Mouse (Mus musculus): ENCODE measurements around the gene Gucd1. TPM values are rescaled to one million over a fixed set of nuclear protein-coding genes. Genes with fewer than 3 reads are reported as not detected.

Gene Gucd1
- 17.1 TPM for polyA plus RNA-seq (2015; fragmentation: Illumina TruSeq; extraction: RNeasy Lipid Tissue Mini Kit (QIAGEN cat#74804); ENCODE audit: insufficient read depth, low read depth, low replicate concordance)

DNA sequence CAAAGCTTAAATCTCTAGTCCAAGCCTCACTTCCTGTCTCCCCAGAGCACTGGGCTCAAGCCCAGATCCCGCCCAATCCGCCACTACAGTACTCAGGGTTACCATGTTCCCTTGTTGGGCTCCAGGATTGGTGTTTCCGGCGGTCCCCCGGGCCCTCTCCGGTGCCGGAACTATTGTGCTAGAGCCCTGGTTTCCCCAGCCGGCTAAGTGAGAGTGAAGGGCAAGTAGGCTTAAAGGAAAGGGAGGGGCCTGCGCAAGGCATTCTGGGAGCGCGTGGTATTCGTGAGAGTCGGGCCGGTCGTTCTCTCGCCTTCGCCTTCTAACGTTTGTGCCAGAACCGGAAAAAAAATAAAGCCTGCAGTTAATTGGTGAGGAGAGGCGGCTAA is at the start of gene Gucd1:
Gucd1 (minus strand) TSS at position 215 of the 386 bp plus-strand sequence.

DNA sequence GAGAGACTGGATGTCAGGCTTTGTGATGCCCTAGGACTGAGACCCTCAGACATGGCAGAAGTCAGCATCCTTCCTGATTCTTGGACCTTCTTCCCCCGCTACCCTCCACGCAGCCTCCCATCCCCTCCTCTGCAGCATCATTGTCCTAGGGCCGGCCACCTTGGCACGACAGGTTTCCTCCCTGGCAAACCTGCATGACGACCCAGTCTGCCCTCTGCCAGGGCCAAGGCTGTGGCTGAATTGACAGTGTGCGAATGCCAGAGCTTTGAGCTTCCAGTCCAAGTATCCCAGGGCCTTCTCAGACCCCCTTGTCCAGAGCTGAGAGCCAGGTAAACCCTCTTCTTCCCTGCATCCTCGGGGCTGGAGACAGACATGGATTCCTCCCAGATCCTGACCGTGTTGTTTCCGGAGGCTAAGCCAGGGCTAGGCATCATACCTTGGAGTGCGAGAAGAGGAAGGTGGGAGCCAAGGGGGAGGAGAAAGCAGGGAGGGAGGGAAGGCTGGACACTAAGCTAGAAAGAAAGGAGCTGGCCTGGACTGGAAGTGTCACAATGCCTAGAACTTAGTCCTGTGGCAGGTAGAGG is 43.4 kb upstream of the Gucd1 start, which contains the start of gene Ggt1:
Ggt1 (plus strand) TSS at position 534 of the 584 bp plus-strand sequence.

DNA sequence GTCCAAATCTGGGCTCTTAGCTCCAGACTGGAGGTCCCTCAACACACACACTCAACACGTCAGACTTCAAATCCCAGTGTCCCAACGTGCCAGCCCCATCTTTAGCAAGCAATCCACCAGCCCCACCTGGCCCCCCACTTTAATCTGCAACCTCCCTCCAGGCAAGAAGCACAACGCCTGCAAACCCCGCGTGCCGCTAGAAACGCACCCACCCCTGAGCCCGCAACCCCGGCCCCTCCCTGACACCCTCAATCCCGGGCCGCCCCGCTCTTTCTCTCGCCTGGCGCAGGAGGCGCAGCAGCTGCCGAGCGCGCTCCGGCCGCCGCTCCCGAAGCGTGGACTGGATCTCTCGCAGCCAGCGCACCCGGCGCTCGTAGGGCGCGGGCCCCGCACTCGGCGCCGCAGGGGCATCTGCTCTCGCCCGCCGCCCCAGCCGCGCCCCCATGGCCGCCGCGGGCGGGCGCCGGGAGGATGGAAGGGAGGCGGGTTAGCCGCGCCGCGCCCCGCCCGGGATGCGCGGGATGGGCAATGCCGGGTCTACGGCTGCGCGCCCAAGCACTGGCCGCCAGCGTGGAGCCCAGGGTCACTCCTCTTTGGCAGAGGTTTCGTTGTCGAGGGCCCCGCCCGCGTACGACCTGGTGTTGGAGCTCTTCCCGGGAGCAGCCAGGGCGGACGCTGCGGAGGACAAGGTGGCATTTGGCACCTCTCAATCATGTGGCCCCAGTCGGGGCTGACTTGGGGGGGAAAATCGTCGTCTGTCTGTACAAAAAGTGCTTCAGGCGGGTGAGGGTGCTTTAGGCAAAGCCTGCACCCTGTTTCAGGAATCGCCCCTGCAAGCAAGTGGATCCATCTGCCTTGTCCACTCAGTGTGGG is 42.1 kb upstream of the Gucd1 start, which contains the start of gene Lrrc75b:
Lrrc75b (minus strand) TSS at position 655 of the 873 bp plus-strand sequence.

DNA sequence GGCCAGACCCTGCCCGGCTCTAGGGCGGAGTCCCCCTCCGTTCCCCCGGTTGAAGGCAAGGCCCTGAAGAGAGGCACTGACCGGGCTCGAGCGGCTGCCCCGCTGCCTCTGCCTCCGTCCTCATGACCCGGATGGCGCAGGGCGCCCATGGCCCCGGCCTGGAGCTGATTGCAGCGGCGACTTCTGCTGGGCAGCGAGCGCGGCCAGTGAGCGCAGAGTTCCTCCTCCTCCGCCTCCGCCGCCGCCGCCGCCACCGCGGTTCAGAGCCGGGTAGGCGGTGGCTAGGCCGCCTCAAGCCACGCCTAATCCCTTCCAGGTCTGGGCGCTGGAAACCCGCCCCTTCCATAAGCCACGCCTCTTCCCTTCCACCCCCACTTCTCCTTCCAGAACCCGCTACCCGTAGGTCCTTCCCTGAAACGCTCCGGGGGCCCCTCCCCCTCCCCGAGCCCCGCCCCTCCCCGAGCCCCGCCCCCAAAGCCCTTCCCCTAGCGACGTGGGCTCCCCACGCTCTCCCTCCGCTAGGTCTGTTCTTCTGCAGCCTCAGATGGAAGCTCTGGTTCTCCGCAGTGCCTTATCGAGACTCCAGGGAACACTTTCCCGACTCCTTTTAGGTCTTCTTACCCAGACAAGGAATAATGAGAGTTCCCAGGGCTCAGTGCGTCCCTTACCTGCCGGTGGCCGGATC is 557 bp downstream of the Gucd1 start, which contains the start of gene Snrpd3:
Snrpd3 (plus strand) TSS at position 479 of the 685 bp plus-strand sequence.

DNA sequence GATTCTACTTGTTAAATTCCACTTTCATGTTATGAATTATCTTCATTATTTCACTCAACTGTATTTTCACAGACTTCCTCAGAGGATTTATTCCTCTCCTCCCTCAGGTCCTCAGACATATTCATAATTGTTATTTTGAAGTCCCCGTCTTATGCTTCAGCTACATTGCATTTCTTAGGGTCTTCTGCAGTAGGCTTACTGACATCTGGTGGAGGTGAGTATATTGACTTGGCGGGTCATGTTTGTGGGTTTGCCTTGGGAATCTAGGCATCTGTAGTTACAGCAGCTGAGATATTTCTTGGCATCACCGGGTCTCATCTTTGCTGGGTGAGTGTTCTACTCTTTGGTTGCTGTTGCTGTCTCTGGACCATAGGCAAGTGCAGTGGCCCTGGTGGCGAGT is 116.8 kb downstream of the Gucd1 start, which contains the start of gene Upb1:
Upb1 (plus strand) TSS at position 158 of the 400 bp plus-strand sequence.

DNA sequence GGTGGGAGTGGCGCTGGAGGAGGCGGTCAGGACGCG is 201.1 kb downstream of the Gucd1 start, which contains the start of gene Adora2a:
Adora2a (plus strand) TSS at position 6 of the 36 bp plus-strand sequence.

Other genes with a start within 250 kb of the Gucd1 start
- 0.52 TPM for gene Adora2a, start 201.1 kb downstream of the Gucd1 start, polyA plus RNA-seq (2015; fragmentation: Illumina TruSeq; extraction: RNeasy Lipid Tissue Mini Kit (QIAGEN cat#74804); ENCODE audit: insufficient read depth, low read depth, low replicate concordance)
- gene Upb1, start 116.9 kb downstream of the Gucd1 start, polyA plus RNA-seq (2015; fragmentation: Illumina TruSeq; extraction: RNeasy Lipid Tissue Mini Kit (QIAGEN cat#74804); ENCODE audit: insufficient read depth, low read depth, low replicate concordance), result 3.7 TPM
- gene Snrpd3, start 421 bp downstream of the Gucd1 start, polyA plus RNA-seq (2015; fragmentation: Illumina TruSeq; extraction: RNeasy Lipid Tissue Mini Kit (QIAGEN cat#74804); ENCODE audit: insufficient read depth, low read depth, low replicate concordance), result 13.6 TPM
- 1.8 TPM for gene Lrrc75b, start 42.4 kb upstream of the Gucd1 start, polyA plus RNA-seq (2015; fragmentation: Illumina TruSeq; extraction: RNeasy Lipid Tissue Mini Kit (QIAGEN cat#74804); ENCODE audit: insufficient read depth, low read depth, low replicate concordance)
- gene Ggt1, start 43.6 kb upstream of the Gucd1 start, polyA plus RNA-seq (2015; fragmentation: Illumina TruSeq; extraction: RNeasy Lipid Tissue Mini Kit (QIAGEN cat#74804); ENCODE audit: insufficient read depth, low read depth, low replicate concordance), result 317 TPM
- 2.0 TPM for gene Ggt5, start 71.4 kb upstream of the Gucd1 start, polyA plus RNA-seq (2015; fragmentation: Illumina TruSeq; extraction: RNeasy Lipid Tissue Mini Kit (QIAGEN cat#74804); ENCODE audit: insufficient read depth, low read depth, low replicate concordance)
- gene Susd2, start 126.0 kb upstream of the Gucd1 start, polyA plus RNA-seq (2015; fragmentation: Illumina TruSeq; extraction: RNeasy Lipid Tissue Mini Kit (QIAGEN cat#74804); ENCODE audit: insufficient read depth, low read depth, low replicate concordance), result 6.1 TPM
- 25.9 TPM for gene Cabin1, start 246.4 kb upstream of the Gucd1 start, polyA plus RNA-seq (2015; fragmentation: Illumina TruSeq; extraction: RNeasy Lipid Tissue Mini Kit (QIAGEN cat#74804); ENCODE audit: insufficient read depth, low read depth, low replicate concordance)

Data from pancreas, adult 10 weeks (tissue).